Mouse (Mus musculus) 416B (cell line): ENCODE data around the gene Nkx2-1.
A peak's percentile ranks its signal among the peaks of the same experiment; 100 is the strongest.
"Not testable (repeated sequence)": the region's sequence is repeated elsewhere in the genome, so short reads cannot be mapped to it uniquely, and the experiment has no call there.

Experiments
- DNase-seq: peaks from one replicate; pipeline ENCODE4 v3.0.0; 2011; ENCODE audit warnings: low read depth

Nkx2-1 gene

GRCm38 (mm10) chr12:56536884-56537265, at the start of gene Nkx2-1:
Nkx2-1 (minus strand) TSS chr12:56536908.
- no peak for DNase-seq

- DNase-seq: peak; percentile 59
Measured at GRCm38 (mm10) chr12:56541068-56541467, 4.4 kb upstream of the Nkx2-1 start.

GRCm38 (mm10) chr12:56540591-56540990, 3.9 kb upstream of the Nkx2-1 start:
- no peak for DNase-seq

GRCm38 (mm10) chr12:56538601-56539000, 1.9 kb upstream of the Nkx2-1 start:
- no peak for DNase-seq

GRCm38 (mm10) chr12:56537931-56538330, 1.2 kb upstream of the Nkx2-1 start:
- DNase-seq: no peak

GRCm38 (mm10) chr12:56537342-56537741, 634 bp upstream of the Nkx2-1 start:
- DNase-seq: no peak

- no peak for DNase-seq
Measured at GRCm38 (mm10) chr12:56536174-56536883, 379 bp downstream of the Nkx2-1 start.

- DNase-seq: no peak
Measured at GRCm38 (mm10) chr12:56535411-56536173, 1.1 kb downstream of the Nkx2-1 start.

GRCm38 (mm10) chr12:56534651-56535326, 1.9 kb downstream of the Nkx2-1 start:
- no peak for DNase-seq

GRCm38 (mm10) chr12:56534311-56534650, 2.4 kb downstream of the Nkx2-1 start:
- no peak for DNase-seq

- no peak for DNase-seq
Measured at GRCm38 (mm10) chr12:56533501-56534310, 3.0 kb downstream of the Nkx2-1 start.

GRCm38 (mm10) chr12:56532986-56533495, 3.7 kb downstream of the Nkx2-1 start:
- no peak for DNase-seq

- DNase-seq: no peak
Measured at GRCm38 (mm10) chr12:56532142-56532541, 4.6 kb downstream of the Nkx2-1 start.

GRCm38 (mm10) chr12:56531051-56531620, 5.6 kb downstream of the Nkx2-1 start:
- no peak for DNase-seq

- no peak for DNase-seq
Measured at GRCm38 (mm10) chr12:56529931-56530330, 6.8 kb downstream of the Nkx2-1 start.

GRCm38 (mm10) chr12:56528881-56529681, 7.6 kb downstream of the Nkx2-1 start:
- DNase-seq: no peak

- no peak for DNase-seq
Measured at GRCm38 (mm10) chr12:56528034-56528570, 8.6 kb downstream of the Nkx2-1 start.

- no peak for DNase-seq
Measured at GRCm38 (mm10) chr12:56527071-56527470, 9.6 kb downstream of the Nkx2-1 start.

- DNase-seq: not testable (repeated sequence)
Measured at GRCm38 (mm10) chr12:56525219-56525797, 11.4 kb downstream of the Nkx2-1 start.

- DNase-seq: no peak
Measured at GRCm38 (mm10) chr12:56524201-56524600, 12.5 kb downstream of the Nkx2-1 start.
